Mouse (Mus musculus): Measurements from ENCODE around the gene Tma16. TPM values are rescaled to one million over a fixed set of nuclear protein-coding genes. Genes with fewer than 3 reads are reported as not detected.
A peak's percentile ranks its signal among the peaks of the same experiment; 100 is the strongest.

Gene Tma16
- 2.4 and 2.5 TPM in 2 replicates for polyA plus RNA-seq (2012; rRNA removed)

DNA sequence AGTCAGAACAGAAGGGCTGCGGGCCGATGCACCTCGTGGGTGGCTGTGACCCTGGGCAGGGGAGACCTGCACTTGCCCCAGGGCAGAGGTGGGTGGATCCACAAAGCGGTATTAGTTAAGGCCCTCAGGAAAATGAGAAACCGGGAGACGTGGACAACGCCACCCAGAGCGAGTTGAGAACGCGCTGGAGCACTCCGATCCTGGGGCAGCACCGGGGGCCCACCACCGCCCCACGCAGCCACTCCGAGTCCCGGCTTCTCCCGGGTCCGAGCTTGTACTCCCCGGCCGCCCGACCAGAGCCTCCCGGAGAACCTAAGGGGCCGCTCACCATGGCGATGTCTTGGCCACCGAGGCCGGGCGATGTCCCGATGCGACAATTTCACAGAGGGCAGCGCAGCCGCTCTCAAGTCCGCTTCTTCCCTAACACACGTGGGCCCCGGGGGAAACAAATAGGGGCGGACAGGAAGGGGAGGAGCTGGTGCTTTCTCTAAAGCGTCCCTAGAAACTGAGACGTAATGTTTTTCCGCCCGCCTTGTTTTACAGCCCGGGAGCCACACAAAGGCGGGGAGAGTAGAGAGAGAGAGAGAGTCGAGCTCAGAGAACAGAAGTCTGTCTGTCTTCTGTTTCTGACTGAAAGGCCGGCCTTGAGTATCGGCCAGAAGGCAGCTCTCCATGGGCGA is at the start of gene Tma16:
Gene Tma16, minus strand, starts transcription at position 447 of the 680 bp plus-strand sequence.
- Histone ChIP-seq H3K27me3 (ENCODE audit: control insufficient read depth, insufficient read depth, low read length) (no peaks in the 10 kb centered on the region), H3K27ac (ENCODE audit: control insufficient read depth, insufficient read depth, low read length) (no peak within 1 kb of the TSS), H3K4me1 (replicated peaks; ENCODE audit: control insufficient read depth, insufficient read depth, low read length) (0 out of 2 replicates have a peak, but pooled peaks cover 2% of the 10 kb centered on the region), H3K4me3 (ENCODE audit: control insufficient read depth, insufficient read depth, low read length) (peak within 1 kb of the TSS; percentile 95), H3K36me3 (ENCODE audit: control insufficient read depth, insufficient read depth, low read length) (no peaks in the 10 kb centered on the region)
- peak; percentile 69 for DNase-seq
- WGBS: under 1% methylated on average over 45 of the region's 45 CpGs
- TF ChIP-seq CTCF (IDR thresholded peaks at IDR 0.05; ENCODE audit: borderline replicate concordance, control insufficient read depth, extremely low read depth, insufficient read depth, low read length, poor library complexity): no peak
- no peak; the same call in 1 of the 2 replicates for TF ChIP-seq POLR2A (IDR thresholded peaks at IDR 0.05; ENCODE audit: control insufficient read depth, extremely low read depth, insufficient read depth, low read length, poor library complexity)

DNA sequence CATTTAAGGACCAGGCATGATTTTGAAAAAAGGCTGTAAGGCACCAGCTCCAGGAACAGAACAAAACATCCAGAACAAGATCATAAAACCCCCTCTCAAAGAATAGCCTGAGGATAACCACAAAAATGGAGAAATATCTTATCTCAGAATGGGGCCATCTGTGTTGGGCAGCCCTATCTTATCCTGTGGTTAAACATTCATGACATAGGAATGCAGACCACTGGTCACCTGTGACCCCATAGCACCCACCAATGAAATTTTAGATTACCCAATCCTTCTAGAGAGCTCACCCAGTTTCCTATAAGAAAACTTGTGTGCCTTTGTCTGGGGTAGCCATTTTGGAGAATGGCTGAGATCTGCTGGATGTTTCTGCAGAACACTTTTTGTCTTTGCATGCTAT is 34.2 kb upstream of the Tma16 start:
- no peak overlapping the region for H3K27ac ChIP-seq (ENCODE audit: control insufficient read depth, insufficient read depth, low read length)
- TF ChIP-seq CTCF (IDR thresholded peaks at IDR 0.05; ENCODE audit: borderline replicate concordance, control insufficient read depth, extremely low read depth, insufficient read depth, low read length, poor library complexity): no peak
- TF ChIP-seq POLR2A (IDR thresholded peaks at IDR 0.05; ENCODE audit: control insufficient read depth, extremely low read depth, insufficient read depth, low read length, poor library complexity): no peak
- no peaks in the 10 kb centered on the region for H3K36me3 ChIP-seq (ENCODE audit: control insufficient read depth, insufficient read depth, low read length)
- DNase-seq: no peak
- no peaks in the 10 kb centered on the region for H3K27me3 ChIP-seq (ENCODE audit: control insufficient read depth, insufficient read depth, low read length)
- no peak overlapping the region for H3K4me3 ChIP-seq (ENCODE audit: control insufficient read depth, insufficient read depth, low read length)
- no peaks in the 10 kb centered on the region for H3K4me1 ChIP-seq (replicated peaks; ENCODE audit: control insufficient read depth, insufficient read depth, low read length)

DNA sequence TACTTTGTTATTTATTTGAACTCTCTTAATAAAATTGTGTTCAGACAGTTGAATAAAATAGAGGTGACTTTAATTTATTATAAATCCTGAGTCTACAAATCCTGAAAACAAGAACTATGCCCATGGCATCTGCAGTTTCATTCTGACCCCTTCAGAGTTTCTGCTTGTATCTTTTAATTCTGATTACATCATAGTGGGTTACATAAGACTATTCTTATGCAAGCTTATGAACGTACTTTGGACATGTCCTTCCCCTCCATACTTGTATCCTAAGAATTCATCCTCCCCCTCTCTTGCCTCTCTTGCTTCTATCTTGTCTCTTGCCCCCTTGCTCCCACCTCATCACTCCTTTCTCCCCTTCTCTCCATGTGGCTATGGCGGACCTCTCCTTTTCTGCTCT is 32.8 kb upstream of the Tma16 start:
- TF ChIP-seq CTCF (IDR thresholded peaks at IDR 0.05; ENCODE audit: borderline replicate concordance, control insufficient read depth, extremely low read depth, insufficient read depth, low read length, poor library complexity): no peak
- no peak for TF ChIP-seq POLR2A (IDR thresholded peaks at IDR 0.05; ENCODE audit: control insufficient read depth, extremely low read depth, insufficient read depth, low read length, poor library complexity)
- Histone ChIP-seq H3K36me3 (ENCODE audit: control insufficient read depth, insufficient read depth, low read length) (no peaks in the 10 kb centered on the region), H3K4me3 (ENCODE audit: control insufficient read depth, insufficient read depth, low read length) (no peak overlapping the region), H3K27me3 (ENCODE audit: control insufficient read depth, insufficient read depth, low read length) (no peaks in the 10 kb centered on the region), H3K27ac (ENCODE audit: control insufficient read depth, insufficient read depth, low read length) (no peak overlapping the region), H3K4me1 (replicated peaks; ENCODE audit: control insufficient read depth, insufficient read depth, low read length) (no peaks in the 10 kb centered on the region)
- DNase-seq: no peak
- 80% methylated on average over 2 of the region's 2 CpGs for WGBS

DNA sequence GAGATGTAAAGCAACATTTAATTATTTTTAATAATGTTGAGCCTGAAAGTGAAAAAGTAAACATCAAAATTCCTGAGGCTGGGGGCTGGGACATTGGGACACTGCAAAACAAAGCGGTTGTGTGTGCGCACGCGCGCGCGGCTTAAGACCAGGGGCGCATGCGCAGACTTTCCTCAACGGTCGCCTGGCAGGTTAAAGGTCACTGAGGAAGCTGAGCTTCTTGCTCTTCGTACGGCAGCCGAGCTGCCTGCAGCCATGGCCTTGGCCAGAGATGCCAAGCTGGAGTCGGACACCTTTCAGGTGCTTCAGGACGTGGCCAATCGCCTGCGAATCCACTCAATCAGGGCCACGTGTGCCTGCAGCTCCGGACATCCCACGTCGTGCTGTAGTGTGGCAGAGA is 25.2 kb upstream of the Tma16 start, which contains the start of gene Tktl2:
Gene Tktl2, plus strand, starts transcription at position 220 of the 400 bp plus-strand sequence.
- no peak within 1 kb of the TSS for H3K4me3 ChIP-seq (ENCODE audit: control insufficient read depth, insufficient read depth, low read length)
- no peaks in the 10 kb centered on the region for H3K4me1 ChIP-seq (replicated peaks; ENCODE audit: control insufficient read depth, insufficient read depth, low read length)
- H3K27me3 ChIP-seq (ENCODE audit: control insufficient read depth, insufficient read depth, low read length): no peaks in the 10 kb centered on the region
- WGBS: 96% methylated on average over 22 of the region's 22 CpGs
- DNase-seq: no peak
- no peak within 1 kb of the TSS for H3K27ac ChIP-seq (ENCODE audit: control insufficient read depth, insufficient read depth, low read length)
- no peak for TF ChIP-seq POLR2A (IDR thresholded peaks at IDR 0.05; ENCODE audit: control insufficient read depth, extremely low read depth, insufficient read depth, low read length, poor library complexity)
- TF ChIP-seq CTCF (IDR thresholded peaks at IDR 0.05; ENCODE audit: borderline replicate concordance, control insufficient read depth, extremely low read depth, insufficient read depth, low read length, poor library complexity): no peak
- no peaks in the 10 kb centered on the region for H3K36me3 ChIP-seq (ENCODE audit: control insufficient read depth, insufficient read depth, low read length)

DNA sequence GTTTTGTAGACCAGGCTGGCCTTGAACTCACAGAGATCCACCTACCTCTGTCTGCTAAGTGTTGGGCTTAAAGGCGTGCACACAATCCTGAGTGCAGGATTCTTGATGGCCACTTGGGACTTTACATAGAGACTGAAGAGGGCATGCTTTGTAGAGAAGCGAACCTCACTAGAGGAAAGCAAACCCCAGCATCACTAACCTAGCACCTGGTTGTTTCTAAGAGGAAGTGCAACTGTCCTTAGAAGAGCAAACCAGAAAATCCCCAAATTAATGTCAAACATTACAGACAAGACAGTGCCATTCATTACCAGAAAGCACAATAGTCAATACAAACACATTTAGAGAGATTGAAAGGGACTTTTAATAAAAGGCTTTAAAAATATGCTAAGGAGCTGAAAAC is 17.1 kb upstream of the Tma16 start:
- Histone ChIP-seq H3K27me3 (ENCODE audit: control insufficient read depth, insufficient read depth, low read length) (no peaks in the 10 kb centered on the region), H3K27ac (ENCODE audit: control insufficient read depth, insufficient read depth, low read length) (no peak overlapping the region), H3K4me3 (ENCODE audit: control insufficient read depth, insufficient read depth, low read length) (no peak overlapping the region), H3K36me3 (ENCODE audit: control insufficient read depth, insufficient read depth, low read length) (no peaks in the 10 kb centered on the region), H3K4me1 (replicated peaks; ENCODE audit: control insufficient read depth, insufficient read depth, low read length) (no peaks in the 10 kb centered on the region)
- WGBS: 59% methylated on average over 2 of the region's 2 CpGs
- DNase-seq: no peak
- no peak for TF ChIP-seq POLR2A (IDR thresholded peaks at IDR 0.05; ENCODE audit: control insufficient read depth, extremely low read depth, insufficient read depth, low read length, poor library complexity)
- no peak for TF ChIP-seq CTCF (IDR thresholded peaks at IDR 0.05; ENCODE audit: borderline replicate concordance, control insufficient read depth, extremely low read depth, insufficient read depth, low read length, poor library complexity)

DNA sequence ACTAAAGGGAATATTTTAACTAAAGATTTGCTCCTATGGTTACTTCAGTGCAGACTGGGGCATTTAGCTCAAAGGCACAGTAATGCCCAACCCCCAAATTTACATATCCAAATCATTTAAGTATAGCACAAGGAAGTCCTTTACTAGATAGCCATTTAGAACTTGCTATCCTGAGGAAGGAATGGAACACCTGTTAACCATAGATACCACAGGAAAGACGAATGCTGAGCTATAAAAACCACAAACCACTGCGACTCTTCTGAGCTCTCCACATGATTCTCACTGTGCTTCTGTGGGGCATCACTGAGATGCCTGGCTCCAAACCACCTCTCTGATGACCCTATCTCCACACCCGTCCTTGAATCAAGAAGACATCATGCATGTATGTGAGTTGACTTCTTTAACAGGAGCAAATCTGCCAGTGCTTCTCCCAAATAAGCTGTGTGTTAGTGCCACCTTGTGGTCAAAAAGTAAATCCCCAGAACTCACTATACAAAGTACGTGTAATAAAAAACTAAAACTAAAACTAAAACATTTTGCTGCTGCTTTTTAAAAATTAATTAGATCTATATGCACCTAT is 10.8 kb upstream of the Tma16 start:
- Histone ChIP-seq H3K27ac (ENCODE audit: control insufficient read depth, insufficient read depth, low read length) (no peak overlapping the region), H3K27me3 (ENCODE audit: control insufficient read depth, insufficient read depth, low read length) (no peaks in the 10 kb centered on the region), H3K36me3 (ENCODE audit: control insufficient read depth, insufficient read depth, low read length) (no peaks in the 10 kb centered on the region), H3K4me3 (ENCODE audit: control insufficient read depth, insufficient read depth, low read length) (no peak overlapping the region), H3K4me1 (replicated peaks; ENCODE audit: control insufficient read depth, insufficient read depth, low read length) (peaks cover 2% of the 10 kb centered on the region; the same call in 1 of the 2 replicates)
- 6% methylated on average over 4 of the region's 4 CpGs for WGBS
- TF ChIP-seq POLR2A (IDR thresholded peaks at IDR 0.05; ENCODE audit: control insufficient read depth, extremely low read depth, insufficient read depth, low read length, poor library complexity): no peak
- no peak for TF ChIP-seq CTCF (IDR thresholded peaks at IDR 0.05; ENCODE audit: borderline replicate concordance, control insufficient read depth, extremely low read depth, insufficient read depth, low read length, poor library complexity)
- peak; percentile 17 for DNase-seq
